Mouse (Mus musculus) CH12F3 (cell line): Measurements from ENCODE around the gene Tceal3.
"Not testable (repeated sequence)": the region's sequence is repeated elsewhere in the genome, so short reads cannot be mapped to it uniquely, and the experiment has no call there.

Experiments used
- in situ Hi-C: fragments of 300-500 bp; cut with MboI; formaldehyde crosslinking; loops from 2 replicates; pipeline ENCODE4 v1.14.3; 2020; ENCODE audit warnings: low sequenced_read_pairs

The Tceal3 gene

GRCm38 (mm10) chrX:136590199-136590896, at the start of gene Tceal3:
Gene Tceal3 (plus strand): TSS chrX:136590842.
- in situ Hi-C loops = no loop called here

- in situ Hi-C loops = not testable (repeated sequence)
Observed at GRCm38 (mm10) chrX:136543956-136544355, 46.7 kb upstream of the Tceal3 start, which contains the start of gene Kir3dl2. Gene Kir3dl2 (minus strand): TSS chrX:136544056.

GRCm38 (mm10) chrX:136569094-136569493, 21.5 kb upstream of the Tceal3 start:
- in situ Hi-C loops = not testable (repeated sequence)

GRCm38 (mm10) chrX:136584617-136585016, 6.0 kb upstream of the Tceal3 start:
- in situ Hi-C loops = no loop called here

- in situ Hi-C loops = no loop called here
Observed at GRCm38 (mm10) chrX:136590897-136591257, 235 bp downstream of the Tceal3 start.

- in situ Hi-C loops = no loop called here
Observed at GRCm38 (mm10) chrX:136599416-136599815, 8.8 kb downstream of the Tceal3 start.

GRCm38 (mm10) chrX:136606951-136607350, 16.3 kb downstream of the Tceal3 start:
- in situ Hi-C loops = no loop called here

GRCm38 (mm10) chrX:136607395-136607794, 16.8 kb downstream of the Tceal3 start:
- in situ Hi-C loops = no loop called here

- in situ Hi-C loops = no loop called here
Observed at GRCm38 (mm10) chrX:136611346-136611745, 20.7 kb downstream of the Tceal3 start.

- in situ Hi-C loops = not testable (repeated sequence)
Observed at GRCm38 (mm10) chrX:136615889-136616288, 25.2 kb downstream of the Tceal3 start.

GRCm38 (mm10) chrX:136624905-136625569, 34.4 kb downstream of the Tceal3 start:
- in situ Hi-C loops = no loop called here

- in situ Hi-C loops = no loop called here
Observed at GRCm38 (mm10) chrX:136625959-136626358, 35.3 kb downstream of the Tceal3 start.

- in situ Hi-C loops = no loop called here
Observed at GRCm38 (mm10) chrX:136635116-136635515, 44.5 kb downstream of the Tceal3 start.

GRCm38 (mm10) chrX:136639754-136640153, 49.1 kb downstream of the Tceal3 start:
- in situ Hi-C loops = no loop called here

GRCm38 (mm10) chrX:136645857-136646256, 55.2 kb downstream of the Tceal3 start:
- in situ Hi-C loops = not testable (repeated sequence)

- in situ Hi-C loops = no loop called here
Observed at GRCm38 (mm10) chrX:136666281-136666706, 75.7 kb downstream of the Tceal3 start.

GRCm38 (mm10) chrX:136666762-136667464, 76.3 kb downstream of the Tceal3 start:
- in situ Hi-C loops = not testable (repeated sequence)

GRCm38 (mm10) chrX:136668794-136669193, 78.2 kb downstream of the Tceal3 start:
- in situ Hi-C loops = no loop called here

GRCm38 (mm10) chrX:136680989-136681388, 90.3 kb downstream of the Tceal3 start:
- in situ Hi-C loops = no loop called here

- in situ Hi-C loops = not testable (repeated sequence)
Observed at GRCm38 (mm10) chrX:136691606-136692293, 101.1 kb downstream of the Tceal3 start.

GRCm38 (mm10) chrX:136692294-136692675, 101.6 kb downstream of the Tceal3 start:
- in situ Hi-C loops = no loop called here
